Mouse (Mus musculus): ENCODE measurements at regions not wholly inside any gene's neighbourhood (a gene's known extent, or its start where the extent isn't known, plus 50 kb on each side); places are given as distances from the start of the nearest gene placed in this dataset.

DNA sequence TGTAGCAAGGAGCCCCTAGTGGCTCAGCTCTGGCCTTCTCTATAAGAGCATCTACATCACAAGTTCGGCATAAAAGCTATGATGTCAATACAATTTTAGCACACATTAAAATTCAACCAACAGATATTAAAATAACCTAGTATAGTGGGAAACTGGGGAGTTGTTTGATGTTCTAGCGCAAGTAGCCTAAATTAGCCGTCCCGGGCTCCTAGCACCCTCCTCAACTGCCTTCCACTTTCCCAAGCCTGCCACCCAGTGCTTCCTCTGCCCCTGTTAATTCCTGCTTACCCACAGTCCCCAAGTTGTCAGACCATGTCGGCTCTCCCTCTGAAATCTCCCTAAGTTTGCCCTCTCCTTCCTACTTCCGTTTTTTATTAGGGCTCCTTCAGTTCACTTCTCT, 154.2 kb upstream of the Trhde start:
- no peak overlapping the region for H3K27ac ChIP-seq
- H3K36me3 ChIP-seq = no peaks in the 10 kb centered on the region
- no peaks in the 10 kb centered on the region for H3K9me3 ChIP-seq
- H3K27me3 ChIP-seq = no peaks in the 10 kb centered on the region
- no peak overlapping the region for H3K9ac ChIP-seq
- H3K4me2 ChIP-seq = no peak overlapping the region
- no peak for ATAC-seq (ENCODE audit: insufficient number of reproducible peaks, low FRiP score, low TSS enrichment, low read depth)
- no peaks in the 10 kb centered on the region for H3K4me1 ChIP-seq
- WGBS = 74% methylated on average over 6 of the region's 6 CpGs
- H3K4me3 ChIP-seq = no peak overlapping the region

DNA sequence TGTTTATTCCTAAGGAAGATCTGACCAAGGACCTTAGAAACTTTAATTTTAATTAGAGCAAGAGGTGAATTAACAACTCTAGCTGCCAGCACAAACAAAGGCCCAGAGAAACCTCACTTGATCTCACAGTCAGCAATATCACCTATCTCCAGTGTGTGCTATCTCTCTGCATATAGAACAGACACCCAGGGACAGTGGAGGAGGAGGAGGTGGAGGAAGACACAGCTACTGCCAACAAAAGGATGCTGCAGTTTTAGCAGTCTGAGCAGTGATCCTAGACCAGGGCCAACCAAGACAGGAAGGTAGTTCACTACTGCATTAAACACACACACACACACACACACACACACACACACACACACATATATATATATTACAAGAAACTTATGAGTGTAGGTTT, 153.5 kb upstream of the Trhde start:
- no peak overlapping the region for H3K27ac ChIP-seq
- no peaks in the 10 kb centered on the region for H3K36me3 ChIP-seq
- ATAC-seq (ENCODE audit: insufficient number of reproducible peaks, low FRiP score, low TSS enrichment, low read depth) = no peak
- H3K4me2 ChIP-seq = no peak overlapping the region
- no peak overlapping the region for H3K9ac ChIP-seq
- H3K4me1 ChIP-seq = no peaks in the 10 kb centered on the region
- H3K27me3 ChIP-seq = no peaks in the 10 kb centered on the region
- H3K9me3 ChIP-seq = no peaks in the 10 kb centered on the region
- no peak overlapping the region for H3K4me3 ChIP-seq

DNA sequence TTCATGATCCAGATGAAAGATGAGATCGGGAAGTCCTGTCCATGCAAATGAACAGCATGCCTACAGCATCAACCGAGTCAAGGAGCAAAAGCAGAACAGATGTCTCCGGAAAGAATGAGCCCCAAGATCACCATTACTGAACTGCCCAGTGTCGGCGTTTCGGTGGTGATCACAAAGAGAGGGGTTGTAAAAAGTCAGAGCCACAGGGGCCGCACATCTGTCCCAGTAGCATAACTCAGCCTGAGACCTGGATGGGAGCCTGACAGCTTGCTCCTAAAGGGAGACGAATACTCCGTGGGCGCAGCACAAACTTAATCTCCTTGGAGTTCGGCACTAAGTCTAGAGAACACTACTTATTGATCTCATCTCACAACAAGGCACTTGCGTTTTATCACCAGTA, 151.3 kb upstream of the Trhde start:
- Histone ChIP-seq H3K9ac (no peak overlapping the region), H3K4me1 (no peaks in the 10 kb centered on the region), H3K4me3 (no peak overlapping the region), H3K9me3 (no peaks in the 10 kb centered on the region), H3K4me2 (no peak overlapping the region), H3K27me3 (no peaks in the 10 kb centered on the region), H3K36me3 (no peaks in the 10 kb centered on the region), H3K27ac (no peak overlapping the region)
- WGBS = 46% methylated on average over 12 of the region's 12 CpGs
- no peak for ATAC-seq (ENCODE audit: insufficient number of reproducible peaks, low FRiP score, low TSS enrichment, low read depth)

DNA sequence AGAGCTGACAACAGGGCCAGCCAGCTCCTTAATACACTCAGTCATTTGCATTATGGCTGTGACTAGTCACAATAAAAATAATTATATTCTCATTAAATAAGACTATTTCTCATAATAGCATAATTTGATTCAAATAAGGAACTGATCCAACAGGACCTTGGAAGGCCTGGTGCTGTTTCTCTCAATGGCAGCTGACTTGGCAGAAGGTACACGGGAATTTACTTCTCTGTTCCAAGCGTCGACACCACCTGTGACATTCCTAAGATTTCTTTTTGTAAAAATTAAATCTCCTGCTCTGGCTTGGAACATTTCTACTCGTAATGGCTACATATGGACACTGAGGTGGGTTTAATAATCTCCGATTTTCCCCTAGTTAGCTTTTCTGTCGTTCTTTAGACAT, 147.1 kb upstream of the Trhde start:
- Histone ChIP-seq H3K4me1 (no peaks in the 10 kb centered on the region), H3K36me3 (no peaks in the 10 kb centered on the region), H3K4me3 (no peak overlapping the region), H3K27ac (no peak overlapping the region), H3K9ac (no peak overlapping the region), H3K27me3 (no peaks in the 10 kb centered on the region), H3K4me2 (no peak overlapping the region), H3K9me3 (no peaks in the 10 kb centered on the region)
- no peak for ATAC-seq (ENCODE audit: insufficient number of reproducible peaks, low FRiP score, low TSS enrichment, low read depth)
- WGBS = 57% methylated on average over 6 of the region's 6 CpGs

DNA sequence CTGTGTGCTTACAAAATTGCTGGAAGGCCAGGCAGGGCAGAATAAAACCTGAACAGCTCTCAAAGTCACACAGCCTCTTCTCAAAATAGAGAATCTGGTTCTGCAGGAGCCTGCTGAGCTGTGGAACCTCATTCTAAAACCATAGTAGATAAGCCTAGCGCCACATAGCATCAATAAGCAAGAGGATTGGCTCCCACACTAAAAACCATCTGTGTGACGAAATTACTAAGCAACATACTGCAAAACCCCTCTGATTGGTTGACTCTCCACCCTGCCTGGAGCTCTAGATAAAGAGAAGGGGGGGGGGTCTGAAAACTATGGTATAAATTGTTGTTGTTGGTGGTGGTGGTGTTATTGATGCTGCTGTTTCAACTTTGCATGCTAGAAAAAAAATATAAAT, 122.6 kb upstream of the Trhde start:
- ATAC-seq (ENCODE audit: insufficient number of reproducible peaks, low FRiP score, low TSS enrichment, low read depth) = no peak
- Histone ChIP-seq H3K27ac (no peak overlapping the region), H3K4me1 (no peaks in the 10 kb centered on the region), H3K4me3 (no peak overlapping the region), H3K4me2 (no peak overlapping the region), H3K9me3 (no peaks in the 10 kb centered on the region), H3K9ac (no peak overlapping the region), H3K27me3 (no peaks in the 10 kb centered on the region), H3K36me3 (no peaks in the 10 kb centered on the region)
- WGBS = 73% methylated on average over 2 of the region's 2 CpGs

DNA sequence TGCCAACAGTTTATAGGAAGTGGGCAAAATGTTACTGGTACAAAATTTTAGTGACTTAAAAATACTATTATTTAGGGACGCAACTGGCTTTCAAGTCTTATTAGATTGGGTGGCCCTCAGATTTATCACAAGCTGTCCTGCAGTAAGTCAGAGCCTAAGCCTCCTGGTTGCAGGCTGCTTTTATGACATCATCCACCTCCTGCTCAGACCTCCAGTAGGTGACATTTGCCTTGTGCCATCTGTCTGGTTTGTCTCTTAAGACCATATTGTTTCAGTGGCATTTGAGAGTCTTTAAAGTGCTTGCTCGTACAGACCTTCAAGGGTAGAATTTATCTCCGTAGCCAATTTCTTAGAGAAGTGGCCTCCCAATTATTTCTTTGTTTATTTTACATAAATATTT, 111.9 kb upstream of the Trhde start:
- Histone ChIP-seq H3K27ac (no peak overlapping the region), H3K36me3 (no peaks in the 10 kb centered on the region), H3K9me3 (no peaks in the 10 kb centered on the region), H3K4me1 (no peaks in the 10 kb centered on the region), H3K4me2 (no peak overlapping the region), H3K9ac (no peak overlapping the region), H3K4me3 (no peak overlapping the region), H3K27me3 (no peaks in the 10 kb centered on the region)
- no peak for ATAC-seq (ENCODE audit: insufficient number of reproducible peaks, low FRiP score, low TSS enrichment, low read depth)
- WGBS = 58% methylated on average over 3 of the region's 3 CpGs

DNA sequence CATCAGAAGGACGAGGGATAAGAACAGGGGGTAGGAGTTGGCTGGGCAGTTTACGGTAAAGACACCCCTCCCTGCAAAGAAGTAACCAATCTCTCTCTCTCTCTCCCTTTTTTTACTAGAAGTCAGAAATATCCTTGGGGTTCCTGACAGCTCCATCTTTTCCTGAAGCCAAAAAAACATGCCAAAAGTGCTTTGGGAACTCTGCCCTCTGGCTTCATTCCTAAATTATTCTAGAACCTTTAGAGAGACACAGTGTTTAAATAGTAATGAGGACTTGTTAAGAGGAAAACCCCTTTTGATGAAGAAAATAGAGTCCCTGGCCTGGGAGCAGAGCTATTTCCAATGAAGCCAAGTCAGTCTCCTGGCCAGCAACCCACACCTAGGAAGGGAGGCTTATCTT, 89.8 kb upstream of the Trhde start:
- H3K36me3 ChIP-seq = no peaks in the 10 kb centered on the region
- no peaks in the 10 kb centered on the region for H3K9me3 ChIP-seq
- no peak overlapping the region for H3K9ac ChIP-seq
- no peak overlapping the region for H3K4me3 ChIP-seq
- H3K4me1 ChIP-seq = no peaks in the 10 kb centered on the region
- H3K4me2 ChIP-seq = no peak overlapping the region
- no peaks in the 10 kb centered on the region for H3K27me3 ChIP-seq
- 70% methylated on average over 2 of the region's 2 CpGs for WGBS
- ATAC-seq (ENCODE audit: insufficient number of reproducible peaks, low FRiP score, low TSS enrichment, low read depth) = no peak
- no peak overlapping the region for H3K27ac ChIP-seq

DNA sequence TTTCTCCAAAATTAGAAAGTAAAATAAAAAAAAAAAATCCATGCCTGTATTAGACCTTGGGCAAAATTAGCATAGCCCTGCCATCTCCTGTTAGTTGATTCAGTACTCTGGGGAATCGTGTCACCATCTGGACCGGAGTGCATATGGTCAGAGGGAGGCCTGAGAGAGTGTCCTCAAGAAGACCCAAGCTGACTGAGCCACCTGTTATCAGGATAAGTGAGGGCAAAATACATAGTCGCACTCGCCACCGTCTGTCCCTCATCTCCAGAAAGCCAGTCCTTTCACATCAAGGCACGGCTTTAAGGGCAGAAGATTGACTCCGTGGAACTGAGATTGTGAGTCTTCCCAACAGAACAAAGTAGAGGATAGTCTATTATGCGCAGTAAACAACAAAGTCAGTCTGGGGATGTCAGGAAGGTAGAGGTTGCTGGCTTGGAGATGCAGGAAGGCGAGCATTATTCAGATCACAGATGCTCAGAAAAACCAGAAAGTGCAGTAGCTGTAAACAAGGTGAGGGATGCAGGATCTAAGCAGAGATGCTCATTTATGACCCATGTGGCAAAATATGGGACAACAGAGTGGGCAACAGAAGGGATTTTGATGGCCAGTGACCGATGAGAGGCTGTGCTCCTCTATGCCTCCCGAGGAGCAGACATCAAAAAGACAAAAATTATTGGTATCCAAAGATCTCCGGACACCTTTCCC, 88.8 kb upstream of the Trhde start:
- 85% methylated on average over 12 of the region's 12 CpGs for WGBS
- no peak overlapping the region for H3K9ac ChIP-seq
- no peak overlapping the region for H3K4me2 ChIP-seq
- no peak overlapping the region for H3K4me3 ChIP-seq
- H3K9me3 ChIP-seq = no peaks in the 10 kb centered on the region
- no peak for ATAC-seq (ENCODE audit: insufficient number of reproducible peaks, low FRiP score, low TSS enrichment, low read depth)
- no peaks in the 10 kb centered on the region for H3K36me3 ChIP-seq
- H3K27me3 ChIP-seq = no peaks in the 10 kb centered on the region
- no peaks in the 10 kb centered on the region for H3K4me1 ChIP-seq
- no peak overlapping the region for H3K27ac ChIP-seq

DNA sequence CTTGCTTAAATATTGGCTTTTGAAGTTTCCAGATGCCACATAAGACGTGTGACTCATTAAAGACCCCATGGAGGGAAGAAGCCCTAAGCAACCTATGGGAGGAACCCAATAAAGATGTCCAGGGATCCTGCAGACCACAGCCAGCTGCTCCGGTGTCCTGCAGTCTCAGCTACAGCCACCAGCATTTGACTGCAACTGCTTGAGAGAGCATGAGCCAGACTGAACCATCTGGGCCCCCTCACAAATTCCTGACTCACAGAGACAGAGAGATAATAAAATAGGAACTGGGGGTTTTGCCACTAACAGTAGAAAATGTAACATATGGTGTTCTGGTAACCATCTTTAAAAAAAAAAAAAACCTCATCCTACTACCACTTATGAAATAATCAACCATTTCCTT, 69.1 kb upstream of the Trhde start:
- Histone ChIP-seq H3K36me3 (no peaks in the 10 kb centered on the region), H3K27me3 (no peaks in the 10 kb centered on the region), H3K27ac (no peak overlapping the region), H3K4me3 (no peak overlapping the region), H3K4me2 (no peak overlapping the region), H3K9me3 (no peaks in the 10 kb centered on the region), H3K4me1 (no peaks in the 10 kb centered on the region), H3K9ac (no peak overlapping the region)
- 26% methylated on average over 2 of the region's 2 CpGs for WGBS
- ATAC-seq (ENCODE audit: insufficient number of reproducible peaks, low FRiP score, low TSS enrichment, low read depth) = no peak

DNA sequence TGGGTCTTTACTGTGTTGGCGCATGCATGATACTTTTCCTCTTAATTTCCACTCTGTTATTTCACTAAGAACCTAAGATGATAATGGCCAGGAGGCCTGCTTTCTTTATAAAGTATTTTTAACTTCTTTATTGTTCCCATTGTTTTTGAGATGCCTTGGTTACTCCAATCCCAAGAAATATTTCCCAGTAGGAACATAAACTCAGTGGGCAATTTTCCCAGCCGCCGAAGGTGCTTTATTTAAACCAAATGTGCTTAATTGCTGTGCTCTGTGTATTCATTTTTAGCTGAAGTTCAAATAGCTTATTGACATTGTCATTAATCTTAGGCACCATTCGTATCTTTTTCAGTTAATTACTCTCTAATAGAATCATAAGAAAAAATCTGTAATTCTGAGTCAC, 55.1 kb upstream of the Trhde start:
- no peaks in the 10 kb centered on the region for H3K36me3 ChIP-seq
- no peak overlapping the region for H3K4me3 ChIP-seq
- no peaks in the 10 kb centered on the region for H3K4me1 ChIP-seq
- H3K9ac ChIP-seq = no peak overlapping the region
- H3K27me3 ChIP-seq = no peaks in the 10 kb centered on the region
- ATAC-seq (ENCODE audit: insufficient number of reproducible peaks, low FRiP score, low TSS enrichment, low read depth) = no peak
- no peak overlapping the region for H3K27ac ChIP-seq
- no peak overlapping the region for H3K4me2 ChIP-seq
- 31% methylated on average over 4 of the region's 4 CpGs for WGBS
- H3K9me3 ChIP-seq = no peaks in the 10 kb centered on the region

DNA sequence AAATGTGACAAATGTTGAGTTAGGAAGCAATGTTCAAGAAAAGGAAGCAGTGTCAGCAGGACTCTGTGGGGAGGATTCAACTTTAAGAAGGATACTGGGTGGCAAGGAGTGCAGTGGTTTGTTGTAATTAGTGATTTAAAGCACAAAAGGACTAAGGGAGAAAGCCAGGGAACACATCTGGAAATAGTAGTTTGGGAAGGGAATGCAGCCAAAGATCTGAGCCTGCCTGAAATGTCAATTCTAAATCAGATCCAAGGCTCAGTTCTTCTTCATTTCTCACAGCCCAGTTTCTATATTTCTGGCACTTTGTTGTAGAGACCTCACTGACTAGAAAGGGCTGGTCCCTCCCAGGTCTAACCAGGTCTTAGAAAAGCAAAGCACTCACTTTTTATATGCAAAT, 50.6 kb upstream of the Trhde start:
- Histone ChIP-seq H3K27me3 (no peaks in the 10 kb centered on the region), H3K9ac (no peak overlapping the region), H3K9me3 (peaks cover 4% of the 10 kb centered on the region; the same call in 1 of the 2 replicates), H3K4me1 (no peaks in the 10 kb centered on the region), H3K36me3 (no peaks in the 10 kb centered on the region), H3K27ac (peak overlapping the region; percentile 43; the same call in 1 of the 2 replicates), H3K4me3 (no peak overlapping the region), H3K4me2 (no peak overlapping the region)
- no peak for ATAC-seq (ENCODE audit: insufficient number of reproducible peaks, low FRiP score, low TSS enrichment, low read depth)
